Mouse (Mus musculus) T-cell, adult 2 months (primary cell): ENCODE measurements around the gene Gm17018.

Experiments used
- DNase-seq: peaks from one replicate; pipeline ENCODE4 v3.0.0; 2022; ENCODE audit warnings: low spot score

Gm17018 gene

GRCm38 (mm10) chr19:45623710-45624109 lies 63.3 kb downstream of the Gm17018 start:
- DNase-seq = no peak

- no peak for DNase-seq
Measured at GRCm38 (mm10) chr19:45627036-45627435, 66.6 kb downstream of the Gm17018 start.

GRCm38 (mm10) chr19:45628649-45629048 lies 68.2 kb downstream of the Gm17018 start:
- DNase-seq = no peak

- peak; percentile 51 for DNase-seq
Measured at GRCm38 (mm10) chr19:45629219-45629618, 68.8 kb downstream of the Gm17018 start.
